Mouse (Mus musculus): ENCODE measurements around the gene Troap. TPM values are rescaled to one million over a fixed set of nuclear protein-coding genes. Genes with fewer than 3 reads are reported as not detected.

Gene Troap
- total RNA-seq, 2 experiments from 2014 or later, result 19.8 to 28.0 TPM

DNA sequence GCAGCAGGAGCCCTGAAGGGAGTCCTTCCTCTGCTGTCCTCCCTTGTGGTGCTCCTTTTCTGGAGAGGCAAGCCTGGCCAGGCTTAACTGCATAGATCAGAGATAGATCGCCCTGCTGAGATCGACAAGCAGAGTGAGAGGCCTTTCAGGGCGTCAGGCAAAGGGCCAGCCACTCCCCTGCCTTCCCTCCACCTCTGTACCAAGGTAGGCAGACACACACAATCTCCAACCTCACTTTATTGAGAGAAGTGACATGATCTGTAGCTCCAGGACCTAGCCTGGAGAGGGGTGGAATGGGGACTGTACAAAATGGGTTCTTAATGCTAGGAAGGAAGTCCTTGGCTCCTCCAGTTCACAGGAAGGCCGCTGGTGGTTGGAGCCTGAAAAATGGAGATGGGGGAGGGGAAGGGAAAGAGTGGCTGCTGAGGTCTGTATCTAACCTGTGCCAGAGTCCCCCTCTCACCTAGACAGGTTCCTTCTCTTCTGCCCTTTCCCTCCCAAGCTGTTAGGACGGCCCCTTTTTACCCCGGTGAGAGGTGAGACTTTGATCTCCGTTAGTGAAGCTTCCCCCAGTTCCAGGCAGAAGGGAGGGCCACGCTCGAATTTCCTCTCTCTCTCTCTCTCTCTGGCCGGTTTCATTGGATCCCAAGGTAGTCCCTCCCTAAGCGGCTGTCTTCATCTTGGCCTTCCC is 9.6 kb downstream of the Troap start:
- no peak for ATAC-seq (replicated peaks; ENCODE audit: poor library complexity)

GRCm38 (mm10) chr15:99084618-99085017 is 10.2 kb downstream of the Troap start:
- ATAC-seq (replicated peaks; ENCODE audit: poor library complexity), result no peak

DNA sequence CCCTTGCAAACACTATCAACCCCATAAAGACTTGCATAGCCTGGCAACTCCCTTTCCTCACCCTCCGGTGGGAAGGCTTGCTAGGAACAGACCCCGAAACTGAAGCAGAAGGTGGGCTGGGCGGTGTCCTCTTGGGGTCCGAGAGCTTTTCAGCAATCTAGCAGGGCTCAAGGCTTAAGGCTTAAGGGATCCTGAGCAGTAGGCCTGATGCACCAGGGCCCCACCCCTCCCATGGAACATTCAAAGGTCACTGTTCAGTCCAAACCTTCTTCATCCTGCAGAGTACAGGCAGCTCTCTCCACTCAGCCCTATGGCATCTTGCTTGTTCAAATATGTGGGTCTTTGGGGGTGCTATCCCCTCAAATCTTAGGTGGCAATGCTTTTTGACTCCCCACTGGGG is 11.6 kb downstream of the Troap start:
- ATAC-seq (replicated peaks; ENCODE audit: poor library complexity), result no peak

- peak; percentile 35; the same call in 1 of the 2 replicates for ATAC-seq (replicated peaks; ENCODE audit: poor library complexity)
Observed at GRCm38 (mm10) chr15:99087253-99088075, 13.1 kb downstream of the Troap start, which contains the start of gene C1ql4. C1ql4 (minus strand) TSS chr15:99087817.

- peak; percentile 92 for ATAC-seq (replicated peaks; ENCODE audit: poor library complexity)
Observed at GRCm38 (mm10) chr15:99088292-99088691, 13.9 kb downstream of the Troap start.

DNA sequence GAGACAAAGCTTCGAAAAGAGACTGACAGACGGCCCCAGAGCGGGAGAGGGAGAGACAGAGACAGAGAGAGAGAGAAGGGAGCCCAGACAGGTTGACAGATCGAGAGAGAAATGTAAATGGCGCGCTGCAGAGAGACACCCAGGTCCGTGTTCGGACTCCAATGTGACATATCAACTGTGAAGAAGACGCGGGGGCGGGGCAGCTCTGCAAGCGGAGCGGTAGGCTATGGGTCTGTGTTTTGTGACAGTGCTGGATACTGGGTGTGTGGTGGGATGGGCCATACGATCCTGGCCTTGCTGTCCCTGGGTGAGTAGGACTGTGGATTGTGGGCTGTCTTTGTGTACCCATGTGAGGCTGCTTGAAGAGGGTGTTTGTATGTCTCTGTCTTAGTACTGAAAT is 14.7 kb downstream of the Troap start:
- ATAC-seq (replicated peaks; ENCODE audit: poor library complexity), result no peak

DNA sequence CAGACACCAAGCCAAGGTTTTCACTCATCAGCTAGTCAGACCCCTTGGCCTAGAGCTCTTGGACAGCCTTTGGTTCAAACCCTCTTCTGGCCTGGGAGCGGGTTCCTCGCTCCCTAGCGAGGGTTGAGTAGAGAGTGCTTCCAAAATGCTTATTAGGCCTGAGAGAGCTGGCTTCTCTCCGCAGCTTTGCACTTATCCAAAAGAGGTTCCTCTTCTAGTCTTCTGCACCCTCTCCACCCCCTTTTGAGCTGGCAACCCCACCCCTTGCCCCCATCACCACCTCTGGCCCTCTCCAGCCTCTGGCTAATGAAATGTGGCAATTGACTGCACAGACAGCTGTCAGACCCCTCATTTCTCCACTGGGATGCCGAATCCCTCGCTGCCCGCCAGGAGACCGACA is 18.5 kb downstream of the Troap start, which contains the start of gene Dnajc22:
Dnajc22 (plus strand) TSS at position 301 of the 400 bp plus-strand sequence.
- ATAC-seq (replicated peaks; ENCODE audit: poor library complexity), result no peak

- ATAC-seq (replicated peaks; ENCODE audit: poor library complexity), result peak; percentile 71
Observed at GRCm38 (mm10) chr15:99093291-99094258, 19.2 kb downstream of the Troap start.

DNA sequence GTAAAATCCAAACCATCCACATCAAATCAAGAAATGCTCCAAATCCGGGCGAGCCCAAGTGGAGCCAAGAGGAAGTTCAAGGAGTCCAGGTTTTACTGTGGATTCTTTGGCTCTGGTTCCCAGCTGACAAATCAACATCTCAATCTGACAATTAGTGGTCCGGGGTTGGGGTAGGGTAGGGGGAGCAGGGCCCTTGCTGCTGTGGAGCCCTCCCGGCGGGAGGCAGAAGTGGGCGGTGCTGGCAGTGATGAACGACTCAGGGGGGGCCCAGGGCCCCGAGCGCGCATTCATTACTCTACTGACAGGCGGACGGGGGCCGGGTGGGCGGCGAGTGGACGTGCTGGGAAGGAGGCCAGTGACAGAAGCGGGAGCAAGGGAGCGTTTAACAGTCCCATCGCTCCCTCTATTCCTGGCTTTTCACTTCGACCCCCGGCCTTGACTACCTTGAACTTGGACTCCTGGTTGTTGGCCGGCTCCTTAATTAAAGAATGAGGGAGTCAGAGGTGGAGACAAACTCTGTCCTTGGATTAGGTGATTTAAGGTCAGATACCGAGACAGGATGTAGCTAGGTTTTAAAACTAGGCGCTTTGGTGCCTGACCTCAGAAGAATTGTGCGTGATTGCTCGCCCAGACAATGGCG is 20.4 kb downstream of the Troap start:
- ATAC-seq (replicated peaks; ENCODE audit: poor library complexity), result no peak

DNA sequence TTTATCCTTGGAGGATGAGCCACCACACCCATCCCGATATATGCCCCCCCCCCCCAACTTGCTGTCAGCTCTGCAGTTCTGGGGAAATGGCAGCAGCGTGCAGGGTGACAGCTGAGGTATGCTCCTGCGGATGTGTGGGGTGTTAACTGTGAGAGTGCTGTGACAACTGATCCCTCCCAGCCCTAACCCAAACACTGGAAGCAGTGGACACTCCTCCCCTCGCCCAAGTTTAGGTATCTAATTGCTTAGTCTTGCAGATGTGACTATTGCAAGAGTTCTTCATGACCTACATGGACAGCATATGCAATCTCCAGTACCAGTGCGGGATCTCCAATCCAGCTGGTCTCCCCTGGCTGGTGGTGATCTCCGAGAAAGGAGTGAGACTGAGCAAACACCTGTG is 21.0 kb downstream of the Troap start:
- no peak for ATAC-seq (replicated peaks; ENCODE audit: poor library complexity)

DNA sequence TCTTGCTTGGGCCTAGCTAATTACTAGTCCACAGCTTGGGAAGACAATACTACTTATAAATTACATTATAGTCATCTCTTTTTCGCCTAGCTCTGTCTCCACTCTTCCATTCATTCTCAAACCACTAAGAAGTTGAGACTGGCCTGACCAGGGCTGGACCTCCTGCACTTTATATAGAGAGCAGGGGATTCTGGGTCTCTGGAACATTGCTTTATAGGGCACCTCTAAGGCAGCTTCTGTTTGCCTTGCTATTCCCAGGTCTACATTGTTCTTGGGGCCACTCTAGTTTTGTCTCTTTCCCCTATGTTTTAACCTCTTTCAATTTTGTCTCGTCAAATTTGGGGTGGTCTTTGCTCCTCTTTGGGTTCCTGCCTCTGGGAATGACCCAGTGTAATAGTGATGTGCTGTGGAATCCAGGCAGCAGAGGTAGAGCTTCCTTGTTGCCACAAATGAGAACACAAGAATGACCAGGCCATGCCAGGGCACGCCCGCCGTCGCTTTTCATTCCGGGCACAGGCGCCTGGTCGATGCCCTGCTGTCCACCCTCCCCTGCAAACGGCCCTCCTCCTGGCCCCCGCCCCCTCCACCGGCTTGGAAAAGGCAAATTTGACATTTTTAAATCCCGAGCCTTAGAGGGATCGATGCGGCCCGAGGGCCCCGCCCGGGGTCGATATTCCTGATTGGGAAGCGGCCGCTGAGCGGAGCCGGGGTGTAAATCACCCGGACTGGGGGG is 21.9 kb downstream of the Troap start:
- ATAC-seq (replicated peaks; ENCODE audit: poor library complexity), result no peak

DNA sequence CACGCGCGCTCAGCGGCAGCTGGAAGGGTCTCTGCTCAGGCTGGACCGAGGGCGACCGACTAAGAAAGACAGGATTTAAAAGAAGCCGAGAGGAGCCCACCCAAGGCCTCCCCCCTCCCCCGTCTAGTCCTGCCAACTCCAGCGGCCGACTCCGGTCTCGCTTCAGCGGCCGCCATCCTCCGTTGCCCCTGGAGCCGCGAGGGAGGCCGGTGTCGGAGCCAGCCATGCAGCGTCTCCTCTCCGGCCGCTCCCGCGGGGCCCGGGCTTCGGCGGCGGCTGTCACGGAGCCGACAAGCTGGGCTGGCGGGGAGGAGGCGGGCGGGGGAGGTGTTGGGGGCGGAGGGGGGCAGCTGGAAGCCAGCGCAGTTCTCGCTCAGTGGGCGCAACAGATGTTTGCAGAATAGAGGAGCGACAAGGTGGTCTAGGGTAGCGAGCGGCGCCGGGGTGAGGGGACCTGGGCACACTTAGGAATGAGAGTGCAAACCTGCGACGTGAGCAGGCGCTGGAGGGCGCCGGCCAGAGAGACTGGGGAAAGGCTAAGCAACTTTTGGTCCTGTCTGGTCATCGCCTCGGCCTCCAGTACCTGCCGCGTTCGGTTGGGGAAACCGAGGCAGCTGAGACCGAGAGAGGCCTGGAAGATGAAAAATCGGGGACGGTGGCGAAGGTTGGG is 22.6 kb downstream of the Troap start:
- ATAC-seq (replicated peaks; ENCODE audit: poor library complexity), result no peak

GRCm38 (mm10) chr15:99097840-99098492 is 23.6 kb downstream of the Troap start:
- no peak for ATAC-seq (replicated peaks; ENCODE audit: poor library complexity)

DNA sequence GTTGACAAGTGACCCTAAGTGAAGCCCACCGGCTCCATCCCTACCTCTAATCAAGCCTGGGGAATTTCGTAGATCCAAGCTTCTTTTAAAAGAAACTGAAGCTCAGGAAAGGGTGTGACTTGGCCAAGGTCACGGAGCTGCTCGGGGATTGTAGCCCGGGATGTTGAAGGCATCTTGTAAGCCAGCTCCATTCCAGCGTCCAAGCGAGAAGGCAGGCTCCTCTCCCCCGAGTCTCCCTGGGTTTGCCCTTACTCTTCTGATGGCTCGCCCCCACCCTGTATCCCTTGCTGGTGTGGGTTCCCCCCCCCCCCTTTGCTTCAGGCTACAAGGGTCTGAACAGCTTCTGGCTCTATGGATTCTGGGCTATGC is 24.1 kb downstream of the Troap start:
- ATAC-seq (replicated peaks; ENCODE audit: poor library complexity), result no peak

DNA sequence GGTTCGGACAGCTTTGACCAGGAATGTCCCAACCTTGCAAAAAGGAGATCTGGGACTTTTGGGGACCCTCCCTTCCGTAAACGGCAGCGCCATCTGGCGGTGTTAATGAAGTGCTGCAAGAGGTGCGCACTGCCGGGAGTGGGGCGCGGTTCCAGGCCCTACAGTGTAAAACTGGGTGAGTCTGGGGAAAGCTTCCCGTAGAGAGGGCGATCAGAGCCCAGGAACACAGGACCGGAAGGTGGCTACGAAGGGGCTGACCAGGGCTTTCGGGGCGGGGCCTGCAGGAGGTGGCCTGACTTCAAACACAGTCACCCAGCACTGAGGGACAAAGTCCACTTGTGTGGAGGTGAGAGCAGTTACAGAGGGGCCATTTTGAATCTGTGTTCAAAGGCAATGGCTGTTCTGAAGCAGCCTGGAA is 24.8 kb downstream of the Troap start:
- ATAC-seq (replicated peaks; ENCODE audit: poor library complexity), result peak; percentile 80

GRCm38 (mm10) chr15:99099984-99100383 is 25.6 kb downstream of the Troap start:
- ATAC-seq (replicated peaks; ENCODE audit: poor library complexity), result no peak

DNA sequence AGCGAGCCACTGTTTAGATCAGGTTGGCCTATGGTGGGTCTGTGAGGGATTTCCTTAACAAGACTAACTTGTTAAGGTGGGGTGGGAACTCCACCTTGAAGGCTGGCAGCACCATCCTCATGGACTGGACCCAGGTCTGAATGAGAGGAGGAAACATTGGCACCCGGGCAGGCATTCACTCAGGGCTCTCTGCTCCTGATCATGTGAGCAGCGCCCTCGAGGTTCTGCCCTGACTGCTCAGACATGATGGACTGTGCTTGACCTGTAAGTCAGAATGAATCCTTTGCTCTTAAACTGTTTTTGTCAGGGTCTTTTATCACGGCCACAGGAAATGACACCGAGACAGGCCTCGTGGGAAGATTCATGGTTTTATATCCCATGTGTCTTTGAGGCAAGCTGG is 30.9 kb downstream of the Troap start:
- no peak for ATAC-seq (replicated peaks; ENCODE audit: poor library complexity)

GRCm38 (mm10) chr15:99107866-99108265 is 33.5 kb downstream of the Troap start:
- ATAC-seq (replicated peaks; ENCODE audit: poor library complexity), result no peak

DNA sequence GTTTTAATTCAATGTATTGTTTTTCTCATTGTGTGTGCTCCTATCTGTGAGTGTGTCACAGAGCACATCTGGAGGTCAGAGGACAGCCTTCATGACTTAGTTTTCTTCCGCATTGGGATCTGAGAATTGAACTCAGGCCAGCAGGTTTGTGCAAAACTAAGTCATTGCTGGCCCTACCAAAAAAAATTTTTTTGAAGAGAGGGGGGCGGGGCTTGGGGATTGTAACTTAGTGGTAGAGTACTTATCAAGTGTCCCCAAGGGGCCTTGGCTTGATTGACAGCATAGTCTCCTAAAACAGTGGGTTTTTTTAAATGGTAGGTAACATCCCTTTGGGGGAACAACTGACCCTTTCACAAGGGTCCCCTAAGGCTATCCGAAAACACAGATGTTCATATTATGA is 36.8 kb downstream of the Troap start:
- no peak for ATAC-seq (replicated peaks; ENCODE audit: poor library complexity)

All from megakaryocyte progenitor cell, adult 5-6 weeks (primary cell).